Mouse (Mus musculus): ENCODE measurements at regions not wholly inside any gene's neighbourhood (a gene's known extent, or its start where the extent isn't known, plus 50 kb on each side); places are given as distances from the start of the nearest gene placed in this dataset.

DNA sequence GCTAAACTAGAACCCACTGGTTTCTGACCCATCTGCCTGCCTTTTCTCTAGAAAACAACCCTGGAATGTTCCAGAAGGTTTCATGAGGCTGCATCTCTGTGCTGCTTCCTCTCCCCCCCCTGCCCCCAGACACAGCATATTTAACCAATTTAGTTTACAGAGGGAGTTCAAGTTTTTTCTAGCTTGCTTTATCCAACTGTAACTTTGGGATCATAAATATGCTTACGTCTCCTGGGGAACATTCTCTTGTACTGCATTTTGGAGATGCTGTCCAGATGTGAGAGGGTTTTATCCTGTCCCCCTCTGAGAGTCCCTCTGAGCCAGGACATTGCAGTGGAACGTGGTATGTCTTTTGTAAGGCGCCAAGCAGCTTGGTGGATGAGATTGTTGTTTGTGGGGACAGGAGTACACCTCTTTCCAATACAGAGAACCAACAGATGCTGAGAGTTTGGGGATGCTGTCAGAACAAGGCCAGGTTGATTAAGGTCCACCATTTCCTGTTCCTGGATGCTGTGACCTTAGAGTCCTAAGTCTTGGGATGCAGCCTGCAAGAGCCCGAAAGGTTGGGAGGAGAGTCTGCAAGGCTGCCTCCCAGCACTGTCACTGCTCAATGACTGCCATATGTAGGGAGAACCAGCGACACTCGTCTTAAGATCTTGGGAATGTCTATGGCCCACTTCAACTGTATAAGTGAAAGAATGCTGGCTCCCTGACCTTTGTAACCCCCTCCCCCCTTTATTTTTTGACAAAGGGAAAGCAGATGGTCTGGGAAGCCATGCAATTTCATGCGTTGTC is 51.4 kb upstream of the Tut7 start:
- DNase-seq (ENCODE audit: low spot score) = no peak

Measured in MN1 (cell line).